Mouse (Mus musculus): Measurements from ENCODE around the gene Gale.
"Not testable (repeated sequence)": the region's sequence is repeated elsewhere in the genome, so short reads cannot be mapped to it uniquely, and the experiment has no call there.

Gale gene

DNA sequence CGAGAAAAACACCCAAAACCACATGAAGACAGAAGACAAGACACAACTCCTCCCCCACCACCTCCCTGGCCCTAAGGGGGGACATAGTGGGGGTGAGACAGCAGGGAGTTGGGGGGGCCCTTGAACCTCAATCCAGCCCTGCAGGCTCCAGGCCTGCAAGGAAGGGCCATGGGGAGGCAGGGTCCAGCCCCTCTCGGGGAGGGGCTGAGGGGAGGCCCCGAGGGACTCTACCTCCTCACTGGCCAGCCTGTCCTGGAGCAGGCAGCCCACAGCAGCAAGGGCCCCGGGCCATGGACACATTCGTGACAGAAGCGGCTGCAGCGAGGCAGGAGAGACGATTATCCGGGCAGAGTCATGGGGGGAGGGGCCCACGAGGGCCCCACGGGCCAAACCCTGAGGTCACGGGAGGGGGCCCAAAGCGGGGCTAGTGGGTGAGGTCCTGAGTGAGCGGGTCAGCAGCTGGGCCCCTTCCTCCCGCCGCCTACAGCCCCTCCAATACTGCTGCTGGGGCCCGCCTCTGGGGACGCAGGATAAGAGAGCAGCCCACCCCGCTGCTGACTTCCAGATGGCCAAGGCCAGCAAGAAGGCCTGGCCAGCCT lies 4.8 kb downstream of the Gale start:
- peak; percentile 25 to 37 for DNase-seq (ENCODE audit: inconsistent age in 2 of 2, low spot score in 1 of 2)

GRCm38 (mm10) chr4:135969070-135969750 lies 5.7 kb downstream of the Gale start:
- DNase-seq (ENCODE audit: inconsistent age in 2 of 2, low spot score in 1 of 2) = peak in 1 of 2 experiments; percentile 14

- DNase-seq (ENCODE audit: inconsistent age in 2 of 2, low spot score in 1 of 2) = peak in 1 of 2 experiments; percentile 22
These were observed 7.1 kb downstream of the Gale start for GRCm38 (mm10) chr4:135970585-135970984.

DNA sequence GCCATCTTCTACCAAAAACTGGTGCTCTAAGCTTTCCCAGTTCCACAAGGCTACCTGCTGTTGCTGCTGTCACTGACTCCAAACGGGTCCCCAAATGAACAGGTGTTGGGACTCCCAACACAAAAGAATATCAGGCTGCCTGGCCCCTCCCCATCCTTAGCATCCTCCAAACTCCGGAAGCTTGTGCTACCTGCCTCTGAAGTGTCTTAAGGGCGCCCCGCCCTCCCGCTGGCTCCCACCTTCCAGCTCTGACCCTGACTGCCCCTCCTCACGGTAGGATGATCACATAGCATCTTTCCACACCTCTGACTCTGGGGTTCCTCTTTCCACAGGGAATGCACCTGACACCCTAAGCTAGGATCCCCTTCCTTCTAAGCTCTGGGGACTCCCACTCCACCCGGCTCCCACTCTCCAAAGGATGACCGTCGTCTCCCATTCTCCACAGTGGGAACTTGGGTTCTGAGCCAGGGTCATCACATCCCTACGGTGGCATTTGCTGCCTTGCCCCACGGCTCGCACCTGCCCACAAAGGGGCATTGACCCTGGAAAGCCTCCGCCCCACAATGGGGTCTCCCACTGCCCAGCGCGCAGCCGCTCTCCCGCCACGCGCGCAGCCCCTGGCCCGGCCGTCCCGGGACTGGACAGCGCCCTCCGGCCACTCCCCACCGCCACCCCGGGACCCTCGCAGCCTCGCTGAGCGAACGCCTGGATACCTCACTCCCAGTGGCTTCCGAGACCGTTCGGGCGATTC lies 8.5 kb downstream of the Gale start:
- peak in 1 of 2 experiments; percentile 32 for DNase-seq (ENCODE audit: inconsistent age in 2 of 2, low spot score in 1 of 2)

GRCm38 (mm10) chr4:135972556-135972906 lies 9.0 kb downstream of the Gale start, which contains the start of gene Lypla2:
Gene Lypla2 (minus strand): TSS chr4:135972626.
- DNase-seq (ENCODE audit: inconsistent age in 2 of 2, low spot score in 1 of 2) = peak; percentile 92 to 96

- peak; percentile 46 to 67 for DNase-seq (ENCODE audit: inconsistent age in 2 of 2, low spot score in 1 of 2)
These were observed 9.6 kb downstream of the Gale start for GRCm38 (mm10) chr4:135972911-135973811.

GRCm38 (mm10) chr4:135976146-135976545 lies 12.6 kb downstream of the Gale start:
- DNase-seq (ENCODE audit: inconsistent age in 2 of 2, low spot score in 1 of 2) = peak in 1 of 2 experiments; percentile 21

GRCm38 (mm10) chr4:135980223-135980622 lies 16.7 kb downstream of the Gale start:
- DNase-seq (ENCODE audit: inconsistent age in 2 of 2, low spot score in 1 of 2) = not testable (repeated sequence)

GRCm38 (mm10) chr4:135981524-135982063 lies 18.1 kb downstream of the Gale start:
- DNase-seq (ENCODE audit: inconsistent age in 2 of 2, low spot score in 1 of 2) = no peak

DNA sequence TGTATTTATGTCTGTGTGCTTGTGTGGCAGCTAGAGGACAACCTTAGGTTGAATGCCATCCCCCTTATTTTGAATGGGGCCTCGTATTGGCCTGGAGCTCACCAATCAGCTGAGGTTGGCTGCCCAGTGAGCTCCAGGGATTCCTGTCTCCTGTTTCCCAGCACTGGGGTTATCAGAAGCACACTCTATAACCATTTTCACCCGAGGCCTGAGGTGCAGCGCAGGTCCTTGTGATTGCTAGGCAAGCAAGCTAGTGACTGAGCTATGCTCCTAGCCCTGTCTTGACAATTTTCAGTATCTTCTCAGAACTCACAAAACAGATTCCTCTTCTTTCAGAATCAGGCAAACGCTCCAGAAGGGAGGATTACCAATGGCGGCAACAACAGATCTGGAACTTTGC lies 21.0 kb downstream of the Gale start:
- no peak for DNase-seq (ENCODE audit: inconsistent age in 2 of 2, low spot score in 1 of 2)

GRCm38 (mm10) chr4:135985193-135985592 lies 21.7 kb downstream of the Gale start:
- no peak for DNase-seq (ENCODE audit: inconsistent age in 2 of 2, low spot score in 1 of 2)

GRCm38 (mm10) chr4:135985769-135986168 lies 22.2 kb downstream of the Gale start:
- no peak for DNase-seq (ENCODE audit: inconsistent age in 2 of 2, low spot score in 1 of 2)

DNA sequence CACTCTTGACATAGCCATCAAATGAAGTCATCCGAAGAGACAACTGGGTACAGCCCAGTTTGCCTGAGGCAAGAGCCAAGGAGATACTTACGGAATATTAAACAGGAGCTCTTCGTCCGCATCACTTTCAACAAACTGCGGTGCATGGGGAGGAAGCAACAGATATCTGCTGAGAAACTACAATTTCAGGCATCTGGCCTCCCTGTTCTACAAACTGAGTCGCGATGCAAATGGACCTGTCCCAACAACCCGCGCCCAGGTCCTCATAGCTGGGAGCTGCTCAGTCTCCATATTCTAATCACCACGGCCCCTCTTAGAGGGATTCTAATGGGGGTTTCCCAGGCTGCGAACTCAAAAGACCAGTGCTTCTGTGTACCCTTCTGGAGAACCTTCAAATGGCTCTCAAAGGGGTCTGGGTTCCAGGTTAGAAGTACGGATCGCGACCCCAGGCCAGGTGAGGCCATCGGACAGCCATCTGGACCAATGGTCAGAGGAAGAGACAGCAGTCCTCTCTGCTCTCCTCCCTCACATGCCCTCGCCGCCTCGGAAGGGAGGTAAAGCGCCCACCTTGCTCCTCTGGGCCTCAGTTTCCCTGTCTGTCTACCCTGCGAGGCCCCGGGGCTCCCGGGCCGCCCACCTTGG lies 22.9 kb downstream of the Gale start:
- no peak for DNase-seq (ENCODE audit: inconsistent age in 2 of 2, low spot score in 1 of 2)

- peak; percentile 95 to 98 for DNase-seq (ENCODE audit: inconsistent age in 2 of 2, low spot score in 1 of 2)
These were observed 23.6 kb downstream of the Gale start, which contains the start of gene Pithd1 for GRCm38 (mm10) chr4:135986943-135987710. Gene Pithd1 (minus strand): TSS chr4:135987264.

GRCm38 (mm10) chr4:135987714-135988113 lies 24.2 kb downstream of the Gale start:
- DNase-seq (ENCODE audit: inconsistent age in 2 of 2, low spot score in 1 of 2) = peak in 1 of 2 experiments; percentile 47

- DNase-seq (ENCODE audit: inconsistent age in 2 of 2, low spot score in 1 of 2) = no peak
These were observed 30.4 kb downstream of the Gale start for GRCm38 (mm10) chr4:135993941-135994340.

GRCm38 (mm10) chr4:135995118-135995517 lies 31.6 kb downstream of the Gale start:
- no peak for DNase-seq (ENCODE audit: inconsistent age in 2 of 2, low spot score in 1 of 2)

DNA sequence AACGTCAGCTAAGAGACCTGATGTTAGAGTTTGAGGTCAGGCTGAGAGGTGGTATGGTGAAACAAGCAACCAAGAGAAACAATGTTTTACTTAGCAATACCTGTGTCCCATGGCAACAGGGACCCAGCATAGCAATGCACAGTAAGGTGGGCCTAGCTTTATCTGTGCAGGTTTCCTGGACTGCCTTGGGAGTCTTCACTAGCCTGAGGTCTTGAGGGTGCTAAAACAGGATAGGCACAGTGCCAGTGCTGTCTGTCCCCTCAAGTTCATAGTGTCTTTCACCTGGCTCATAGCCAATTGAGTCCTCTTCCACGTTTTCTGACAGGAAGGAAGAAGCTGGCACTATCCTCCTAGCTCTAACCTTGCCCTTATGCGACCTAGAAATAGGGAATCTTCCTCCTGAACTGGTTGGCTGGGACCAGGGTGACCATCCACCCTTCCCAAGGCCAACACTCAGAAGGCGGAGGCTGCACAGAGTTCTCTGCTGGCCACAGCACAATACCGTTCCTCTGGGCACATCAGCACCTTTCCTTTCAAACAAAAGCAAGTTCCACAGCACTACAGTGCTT lies 40.7 kb downstream of the Gale start:
- peak; percentile 59 to 77 for DNase-seq (ENCODE audit: inconsistent age in 2 of 2, low spot score in 1 of 2)

DNA sequence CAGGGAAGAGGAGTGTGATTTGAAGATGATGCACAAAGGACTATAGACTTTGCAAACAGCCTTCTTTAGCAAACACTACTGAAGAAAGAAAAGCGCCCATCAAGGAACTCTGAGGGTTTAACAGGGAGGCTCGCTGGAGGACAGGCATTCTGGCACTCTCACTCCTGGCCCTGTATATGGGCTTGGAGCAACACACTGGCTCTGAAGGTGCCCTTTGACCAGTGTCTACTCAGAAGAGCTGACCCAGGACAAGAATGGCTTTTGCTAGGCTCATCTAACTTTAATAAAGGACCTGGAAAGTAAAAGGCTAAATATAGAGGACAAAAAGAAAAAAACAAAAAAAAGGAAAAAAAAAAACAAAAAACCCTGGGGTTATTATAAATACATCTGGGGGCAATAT lies 41.4 kb downstream of the Gale start:
- DNase-seq (ENCODE audit: inconsistent age in 2 of 2, low spot score in 1 of 2) = no peak
